Mouse (Mus musculus) liver, postnatal 0 days (tissue): ENCODE measurements around the gene Scd4. TPM values are rescaled to one million over a fixed set of nuclear protein-coding genes. Genes with fewer than 3 reads are reported as not detected.

ENCODE experiments used
- ATAC-seq: fragments of 200-750 bp; cut with Nextera tagmentation; 2 replicates; pipeline ENCODE4 v1.8.0; 2017; ENCODE audit warnings: mild to moderate bottlenecking, moderate library complexity
- DNase-seq: peaks from one replicate; pipeline ENCODE4 v3.0.0-alpha.2; 2016
- H3K27ac ChIP-seq: fragments of 300-500 bp; sonication (generic); 2 replicates; pipeline ENCODE4 v1.5.1; 2014; ENCODE audit warnings: antibody characterized with exemption, moderate library complexity, mild to moderate bottlenecking, low read depth
- H3K27me3 ChIP-seq: fragments of 300-500 bp; sonication (generic); 2 replicates; pipeline ENCODE4 v1.6.1; 2014; ENCODE audit warnings: low read length, control low read depth, mixed read lengths; ENCODE audit not compliant: insufficient read depth
- H3K36me3 ChIP-seq: fragments of 300-500 bp; sonication (generic); replicated peaks from 2 replicates; pipeline ENCODE4 v1.6.1; 2014; ENCODE audit warnings: mild to moderate bottlenecking, control low read depth, low read length, moderate library complexity, mixed read lengths; ENCODE audit not compliant: insufficient read depth
- H3K4me1 ChIP-seq: fragments of 300-500 bp; sonication (generic); 2 replicates; pipeline ENCODE4 v1.6.1; 2014; ENCODE audit warnings: antibody characterized with exemption, mild to moderate bottlenecking, control low read depth; ENCODE audit not compliant: insufficient read depth
- H3K4me2 ChIP-seq: fragments of 300-500 bp; sonication (generic); 2 replicates; pipeline ENCODE4 v1.6.1; 2014; ENCODE audit warnings: low read depth, mild to moderate bottlenecking, low read length, moderate library complexity, mixed read lengths
- H3K4me3 ChIP-seq: fragments of 300-500 bp; sonication (generic); 2 replicates; pipeline ENCODE4 v1.5.1; 2014; ENCODE audit warnings: low read depth, low read length
- H3K9ac ChIP-seq: fragments of 300-500 bp; sonication (generic); replicated peaks from 2 replicates; pipeline ENCODE4 v1.6.1; 2014; ENCODE audit warnings: mild to moderate bottlenecking, moderate library complexity
- H3K9me3 ChIP-seq: fragments of 300-500 bp; sonication (generic); 2 replicates; pipeline ENCODE4 v1.6.1; 2016; ENCODE audit warnings: mild to moderate bottlenecking, control low read depth, low read length, mixed read lengths
- CTCF ChIP-seq: sonication (generic); IDR thresholded peaks from 2 replicates; pipeline ENCODE4 v1.5.1; 2016; ENCODE audit warnings: antibody characterized with exemption, low read depth
- EP300 ChIP-seq: IDR thresholded peaks from 2 replicates; pipeline ENCODE4 v1.6.1; 2016; ENCODE audit warnings: antibody characterized with exemption, low read depth, mild to moderate bottlenecking
- whole genome bisulfite sequencing: fragments of 180-500 bp; shearing (Covaris S2); extraction: QIAGEN DNeasy Blood & Tissue Kit; methylation state at CpG from one replicate; pipeline ENCODE4 v1.1.7; 2014; ENCODE audit not compliant: insufficient replicate concordance; 5-methylcytosine and 5-hydroxymethylcytosine counted together
- polyA plus RNA-seq: library from polyadenylated mRNA; unstranded; fragments of >200 nt; fragmentation: Nextera tagmentation; extraction: Ambion mirVana; gene quantifications from 2 replicates; pipeline ENCODE4 v1.2.1, GENCODE M21; 2015

Scd4 gene
- polyA plus RNA-seq, 1 experiment from 2014 or later: not detected

DNA sequence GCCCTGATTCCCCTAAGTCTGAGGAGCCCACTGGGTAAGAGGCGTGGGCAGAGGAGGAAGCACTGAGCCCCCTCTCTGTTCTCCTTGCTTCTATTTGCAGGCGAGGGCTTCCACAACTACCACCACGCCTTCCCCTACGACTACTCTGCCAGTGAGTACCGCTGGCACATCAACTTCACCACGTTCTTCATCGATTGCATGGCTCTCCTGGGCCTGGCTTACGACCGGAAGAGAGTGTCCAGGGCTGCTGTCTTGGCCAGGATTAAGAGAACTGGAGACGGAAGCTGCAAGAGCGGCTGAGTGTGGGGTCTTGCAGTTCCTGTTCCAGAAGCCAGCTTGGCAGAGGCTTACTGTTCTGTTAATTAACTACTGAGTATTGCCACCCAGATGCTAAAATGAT, 30.0 kb upstream of the Scd4 start:
- H3K9me3 ChIP-seq: no peaks in the 10 kb centered on the region
- no peak overlapping the region for H3K4me3 ChIP-seq
- peaks cover 83% of the 10 kb centered on the region for H3K36me3 ChIP-seq
- no peak overlapping the region for H3K4me2 ChIP-seq
- H3K9ac ChIP-seq: no peak overlapping the region
- peaks cover 31% of the 10 kb centered on the region for H3K4me1 ChIP-seq
- DNase-seq (no peak), ATAC-seq (no peak)
- TF ChIP-seq EP300 (no peak), CTCF (no peak)
- no peaks in the 10 kb centered on the region for H3K27me3 ChIP-seq
- WGBS: 81% methylated on average over 11 of the region's 11 CpGs
- no peak overlapping the region for H3K27ac ChIP-seq

DNA sequence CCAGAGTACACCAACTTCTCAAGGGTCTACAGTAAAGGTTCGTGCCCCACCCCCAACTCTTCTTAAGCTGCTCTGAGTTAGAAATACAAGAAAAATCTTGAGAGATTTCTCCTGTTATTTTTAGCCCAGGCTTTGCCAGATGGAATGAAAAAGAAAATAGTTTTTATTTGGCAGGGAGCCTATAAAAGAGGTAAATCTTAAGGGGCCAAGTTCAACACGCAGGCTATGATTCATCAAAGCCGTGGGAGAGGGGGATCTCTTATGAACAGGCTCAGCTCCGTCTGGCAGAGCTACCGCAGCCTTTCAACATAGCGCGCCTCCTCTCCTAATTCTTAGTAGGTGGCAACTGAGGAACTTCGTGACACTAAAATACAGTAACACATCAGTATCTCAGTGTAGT, 29.4 kb upstream of the Scd4 start:
- H3K9ac ChIP-seq: no peak overlapping the region
- TF ChIP-seq CTCF (no peak), EP300 (no peak)
- ATAC-seq (no peak), DNase-seq (no peak)
- no peak overlapping the region for H3K4me3 ChIP-seq
- H3K4me1 ChIP-seq: peaks cover 25% of the 10 kb centered on the region
- WGBS: 86% methylated on average over 8 of the region's 8 CpGs
- no peak overlapping the region for H3K4me2 ChIP-seq
- no peak overlapping the region for H3K27ac ChIP-seq
- H3K27me3 ChIP-seq: no peaks in the 10 kb centered on the region
- H3K36me3 ChIP-seq: peaks cover 82% of the 10 kb centered on the region
- H3K9me3 ChIP-seq: no peaks in the 10 kb centered on the region

DNA sequence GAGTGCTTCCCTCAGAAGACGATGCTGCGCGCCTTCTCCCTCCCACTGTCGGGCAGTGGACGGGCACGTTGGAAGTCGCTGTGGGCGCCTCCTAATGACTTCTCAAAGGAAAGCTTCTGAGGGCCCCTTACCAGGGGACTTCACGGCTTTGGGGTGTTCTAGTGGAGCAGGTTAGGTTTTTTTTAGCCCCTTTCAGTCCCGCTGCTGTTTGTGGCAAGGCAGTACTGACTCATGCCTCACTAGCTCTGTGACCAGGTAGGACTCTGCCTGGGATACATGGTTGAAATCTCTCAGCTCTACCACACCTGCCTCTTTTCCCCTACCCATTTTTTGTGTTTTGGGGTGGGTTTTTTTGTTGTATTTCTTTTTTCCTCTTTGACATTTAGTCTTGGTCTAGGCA, 28.5 kb upstream of the Scd4 start:
- Histone ChIP-seq H3K9ac (no peak overlapping the region), H3K27me3 (no peaks in the 10 kb centered on the region), H3K27ac (no peak overlapping the region), H3K9me3 (no peaks in the 10 kb centered on the region), H3K4me2 (no peak overlapping the region), H3K4me1 (peaks cover 15% of the 10 kb centered on the region), H3K36me3 (peaks cover 77% of the 10 kb centered on the region), H3K4me3 (no peak overlapping the region)
- TF ChIP-seq CTCF (no peak), EP300 (no peak)
- WGBS: 86% methylated on average over 10 of the region's 10 CpGs
- DNase-seq (no peak), ATAC-seq (no peak)

DNA sequence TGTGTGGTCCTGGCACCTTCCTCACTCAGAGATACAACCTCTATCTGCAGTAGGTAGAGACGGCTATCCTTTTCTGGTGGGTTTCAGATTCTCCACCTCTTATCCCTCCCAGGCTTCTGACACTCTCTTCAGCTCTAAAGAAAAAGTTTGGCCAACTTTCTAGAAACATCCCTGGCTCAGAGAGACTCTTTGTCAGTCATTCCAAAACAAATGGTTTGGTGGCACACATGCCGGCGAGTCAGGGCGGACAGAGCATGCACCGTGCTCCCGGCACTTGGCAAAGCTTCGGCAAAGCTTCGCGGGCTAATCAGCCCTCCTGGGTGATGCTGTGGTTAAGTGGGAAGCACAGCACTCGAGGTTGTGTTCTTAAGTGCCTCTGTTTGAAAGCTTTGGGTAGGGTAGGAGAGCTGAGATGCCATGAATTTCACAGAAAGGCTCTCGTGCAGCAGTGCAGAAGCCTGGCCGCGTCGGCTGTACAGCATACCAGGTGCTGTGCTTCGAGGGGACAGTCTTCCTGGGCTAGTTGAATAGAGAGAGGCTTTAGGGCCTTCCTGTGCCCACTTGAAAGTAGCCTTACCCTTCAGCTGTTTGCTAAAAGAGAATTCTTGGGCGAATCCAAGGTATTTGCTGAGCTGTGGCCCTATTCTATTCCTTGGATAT, 27.9 kb upstream of the Scd4 start:
- Histone ChIP-seq H3K27me3 (no peaks in the 10 kb centered on the region), H3K9ac (no peak overlapping the region; the same call in 1 of the 2 replicates), H3K9me3 (no peaks in the 10 kb centered on the region), H3K4me3 (no peak overlapping the region), H3K4me1 (peaks cover 14% of the 10 kb centered on the region), H3K36me3 (peaks cover 74% of the 10 kb centered on the region), H3K27ac (no peak overlapping the region), H3K4me2 (no peak overlapping the region)
- no peak for TF ChIP-seq EP300
- WGBS: 86% methylated on average over 16 of the region's 16 CpGs
- ATAC-seq (no peak), DNase-seq (no peak)

DNA sequence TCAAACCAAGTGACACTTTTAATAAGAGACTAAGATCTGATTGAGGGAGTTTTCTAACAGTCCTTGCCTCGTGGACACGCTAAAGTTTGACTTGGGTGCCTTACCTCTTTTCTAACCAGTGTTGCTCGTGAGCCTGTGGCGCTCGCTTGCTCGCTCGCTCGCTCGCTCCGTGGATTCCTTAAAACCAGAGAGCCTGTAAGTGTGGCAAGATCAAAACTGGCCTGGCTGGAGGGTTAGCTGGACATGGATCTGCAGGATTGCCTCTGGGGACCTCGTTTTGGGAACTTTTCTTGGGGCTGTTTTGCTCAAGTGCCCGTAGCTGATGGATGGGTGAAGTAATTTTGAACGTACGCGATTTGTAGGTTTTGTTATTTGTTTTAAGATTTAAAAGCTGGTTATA, 27.2 kb upstream of the Scd4 start:
- DNase-seq: no peak

DNA sequence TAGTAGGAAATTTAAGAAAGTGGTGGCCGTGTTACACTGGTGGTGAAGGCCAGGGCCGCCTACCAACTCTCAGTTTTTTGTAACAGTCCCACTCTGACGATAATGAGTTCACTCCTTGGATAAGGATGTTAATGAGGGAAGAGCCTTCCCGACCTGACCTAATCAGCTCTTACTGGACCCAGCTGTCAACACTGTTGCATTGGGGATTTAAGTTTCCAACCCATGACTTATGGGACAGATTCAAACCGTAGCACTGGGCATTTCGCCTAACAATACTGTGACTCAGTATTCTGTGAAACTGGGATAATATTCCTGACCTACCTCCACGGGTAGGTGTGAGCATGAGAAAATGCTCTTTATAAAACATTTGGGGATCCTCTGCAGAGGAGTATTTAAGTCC, 26.7 kb upstream of the Scd4 start:
- no peaks in the 10 kb centered on the region for H3K9me3 ChIP-seq
- ATAC-seq (no peak), DNase-seq (no peak)
- no peak overlapping the region for H3K4me2 ChIP-seq
- no peak for TF ChIP-seq CTCF
- H3K4me1 ChIP-seq: peaks cover 2% of the 10 kb centered on the region
- H3K36me3 ChIP-seq: peaks cover 63% of the 10 kb centered on the region
- WGBS: 70% methylated on average over 7 of the region's 7 CpGs
- no peak overlapping the region for H3K4me3 ChIP-seq
- H3K27ac ChIP-seq: no peak overlapping the region
- H3K9ac ChIP-seq: no peak overlapping the region
- H3K27me3 ChIP-seq: no peaks in the 10 kb centered on the region

More for the DNA sequence above, 27.2 kb upstream of the Scd4 start:
- peaks cover 7% of the 10 kb centered on the region for H3K4me1 ChIP-seq
- H3K4me3 ChIP-seq: no peak overlapping the region
- ATAC-seq: no peak
- 90% methylated on average over 15 of the region's 15 CpGs for WGBS
- H3K36me3 ChIP-seq: peaks cover 67% of the 10 kb centered on the region
- H3K9me3 ChIP-seq: no peaks in the 10 kb centered on the region
- H3K27ac ChIP-seq: no peak overlapping the region
- no peak overlapping the region for H3K9ac ChIP-seq
- H3K4me2 ChIP-seq: no peak overlapping the region
- no peak for TF ChIP-seq EP300
- TF ChIP-seq CTCF: no peak
- H3K27me3 ChIP-seq: no peaks in the 10 kb centered on the region
